Mouse (Mus musculus) cerebellum, adult 9-10 months (tissue): ENCODE measurements around the gene Sept12.

Experiments used
- DNase-seq: peaks from one replicate; pipeline ENCODE4 v3.0.0; 2022

Sept12 gene

DNA sequence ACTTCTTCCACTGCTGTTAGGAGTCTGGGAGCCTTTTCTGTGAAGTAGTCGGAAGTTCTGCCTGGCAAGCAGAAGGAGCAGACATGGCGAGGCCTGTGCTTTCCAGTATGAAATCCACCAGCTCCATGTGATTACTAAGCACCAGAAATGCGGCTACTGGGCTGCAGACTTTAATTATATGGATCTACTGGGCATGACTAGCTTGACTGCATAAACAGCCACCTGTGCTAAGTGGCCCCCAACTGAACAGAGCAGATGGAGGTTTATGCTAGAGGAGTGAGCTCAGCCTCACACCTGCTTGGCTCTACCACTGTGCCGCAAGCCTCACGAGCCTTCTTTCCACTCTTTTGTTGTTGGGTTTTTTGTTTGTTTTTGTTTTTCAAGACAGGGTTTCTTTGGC is 23.1 kb downstream of the Sept12 start:
- DNase-seq, result peak; percentile 79

- no peak for DNase-seq
Observed at GRCm38 (mm10) chr16:4971626-4972025, 26.0 kb downstream of the Sept12 start.

GRCm38 (mm10) chr16:4969055-4969843 is 28.4 kb downstream of the Sept12 start:
- no peak for DNase-seq

- no peak for DNase-seq
Observed at GRCm38 (mm10) chr16:4968426-4968825, 29.2 kb downstream of the Sept12 start.

DNA sequence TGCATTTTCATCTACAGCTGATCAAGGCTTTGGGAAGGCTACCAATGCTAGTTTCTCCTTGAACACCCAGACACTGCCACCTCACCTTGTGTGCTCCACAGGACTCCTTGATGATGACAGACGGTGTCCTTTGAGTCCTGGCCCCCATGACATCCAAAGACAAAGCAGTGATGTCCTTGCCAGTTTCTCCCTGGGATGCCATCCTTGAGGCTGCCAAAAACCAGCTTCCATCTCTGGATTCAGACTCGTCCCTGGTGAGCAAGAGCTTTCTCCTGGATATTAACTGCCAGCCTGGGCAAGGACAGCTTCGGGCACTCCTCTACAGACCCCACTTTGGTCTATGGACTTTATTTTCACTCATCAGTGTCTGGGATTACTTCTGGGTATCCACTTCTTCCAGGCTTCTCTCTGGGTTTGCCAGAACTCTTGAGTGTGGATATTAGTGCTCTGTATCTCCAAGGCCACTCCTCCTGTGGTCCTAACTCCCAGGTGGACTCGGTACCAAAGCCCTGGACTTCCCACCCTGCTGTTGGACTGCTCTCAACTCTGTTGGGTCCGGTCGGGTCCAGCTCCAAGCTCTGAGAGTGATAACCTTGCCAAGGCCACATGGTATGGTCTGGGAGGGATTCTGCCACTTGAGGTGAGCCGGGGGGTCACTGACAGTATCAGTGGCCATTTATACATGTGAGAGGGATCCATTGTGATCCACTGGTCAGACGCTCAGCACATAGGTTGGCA is 32.1 kb downstream of the Sept12 start:
- DNase-seq, result peak; percentile 58

DNA sequence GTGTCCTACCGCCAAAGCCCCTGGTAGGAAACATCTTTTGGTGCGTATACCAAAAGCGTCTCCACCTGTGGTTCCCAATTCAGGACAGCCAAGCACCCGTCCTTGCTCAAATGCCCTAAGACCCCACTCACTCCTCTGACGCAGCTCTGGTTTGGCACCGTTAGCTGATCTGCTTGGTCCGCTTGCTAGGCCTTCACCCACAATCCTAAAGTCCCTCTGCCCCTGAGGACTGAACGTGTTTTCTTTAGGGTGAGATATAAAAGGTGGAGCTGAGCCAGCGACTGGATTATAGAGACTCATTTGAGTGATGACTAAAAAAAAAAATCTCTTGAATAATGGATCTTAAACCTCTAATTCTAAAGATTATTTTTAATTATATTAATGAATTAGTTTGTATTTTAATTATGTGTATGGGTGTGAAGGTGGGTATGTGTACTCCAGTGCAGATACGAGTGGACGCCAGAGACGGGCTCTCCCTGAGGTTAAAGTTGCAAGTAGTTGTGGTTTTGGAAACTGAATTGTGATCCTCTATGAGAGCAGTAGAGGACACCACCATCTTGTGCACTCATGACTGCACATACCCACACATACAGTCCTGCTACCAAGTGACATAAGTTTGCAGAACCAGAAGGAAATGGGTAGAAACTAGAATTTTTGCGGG is 32.8 kb downstream of the Sept12 start:
- DNase-seq, result peak; percentile 72

GRCm38 (mm10) chr16:4963797-4964709 is 33.6 kb downstream of the Sept12 start, which contains the start of gene Anks3:
Anks3 (minus strand) TSS chr16:4964205.
- DNase-seq, result peak; percentile 99

DNA sequence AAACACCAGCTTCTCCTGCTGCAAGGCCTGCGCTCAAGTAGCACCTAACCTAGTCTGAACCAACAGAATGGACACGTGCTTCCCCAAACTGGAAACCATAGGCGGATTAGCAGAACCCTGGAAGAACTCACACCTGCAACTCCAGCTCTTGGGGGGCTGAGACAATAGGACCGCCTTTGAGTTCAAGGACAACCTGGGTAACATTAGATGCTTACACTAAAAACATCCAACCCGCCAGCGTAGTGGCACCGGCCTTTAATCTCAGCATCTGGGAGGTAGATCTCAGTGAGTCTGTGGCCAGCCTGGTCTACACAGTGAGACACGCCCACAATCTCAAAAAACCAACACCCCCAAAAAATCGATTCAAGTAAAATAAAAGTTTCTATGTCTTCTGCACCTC is 34.3 kb downstream of the Sept12 start:
- peak; percentile 60 for DNase-seq

DNA sequence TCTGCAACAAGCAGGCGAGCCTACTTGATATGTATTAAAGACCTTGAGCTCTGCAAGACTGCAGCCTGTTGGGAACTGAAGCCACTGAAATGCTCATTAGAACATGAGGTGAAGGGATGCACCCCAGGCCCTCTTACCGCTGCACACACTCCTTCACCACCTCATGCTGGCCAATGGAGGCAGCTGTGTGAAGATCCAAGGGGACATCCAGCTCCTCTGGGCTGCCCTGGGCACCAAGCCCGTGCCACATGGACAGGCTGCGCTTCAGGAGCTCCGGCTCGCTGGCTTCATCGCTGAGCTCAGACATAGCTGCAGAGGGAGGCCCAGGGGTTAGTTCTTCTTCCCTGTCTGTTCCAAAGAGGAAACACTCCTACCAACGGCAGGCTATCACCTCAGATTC is 37.4 kb downstream of the Sept12 start:
- DNase-seq, result no peak

GRCm38 (mm10) chr16:4957446-4957845 is 40.2 kb downstream of the Sept12 start:
- peak; percentile 82 for DNase-seq

DNA sequence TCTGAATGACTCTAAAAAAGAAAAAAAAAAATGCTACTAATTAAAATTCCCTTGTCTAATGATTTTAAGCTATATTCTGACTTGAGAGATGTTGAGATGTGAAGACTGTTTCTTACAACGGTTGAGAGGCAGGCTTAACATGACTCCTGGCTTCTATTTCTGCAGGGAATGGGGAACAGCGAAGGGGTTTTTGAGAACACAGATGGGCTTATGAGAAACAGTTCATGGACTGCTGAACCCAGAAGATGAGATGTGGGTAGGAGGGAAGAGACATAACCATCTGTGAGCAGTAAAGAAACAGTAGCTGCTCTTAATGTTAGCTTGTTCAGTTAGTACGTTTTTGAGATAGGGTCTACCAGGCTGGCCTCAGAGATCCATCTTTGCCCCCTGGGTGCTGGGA is 41.0 kb downstream of the Sept12 start:
- DNase-seq, result no peak

GRCm38 (mm10) chr16:4947378-4947777 is 50.3 kb downstream of the Sept12 start:
- no peak for DNase-seq

DNA sequence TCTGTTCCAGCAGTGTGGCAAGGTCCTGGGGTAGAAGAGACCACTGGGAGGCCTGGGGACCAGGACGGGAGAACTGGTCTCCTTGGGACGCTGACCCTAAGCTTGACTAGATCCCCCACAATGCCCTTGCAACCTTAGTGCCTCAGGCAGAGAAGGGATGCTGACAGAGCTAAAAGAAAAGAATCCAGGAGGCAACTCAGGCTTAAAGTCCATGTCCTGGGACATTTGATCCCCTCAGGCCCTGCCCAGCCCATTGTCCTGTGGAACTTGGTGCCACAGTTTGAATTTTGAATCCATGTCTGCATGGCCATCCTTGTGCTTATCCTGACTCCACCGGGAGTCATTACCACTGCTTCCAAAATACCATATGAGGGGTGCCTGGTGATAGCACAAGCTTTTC is 51.5 kb downstream of the Sept12 start:
- DNase-seq, result no peak

DNA sequence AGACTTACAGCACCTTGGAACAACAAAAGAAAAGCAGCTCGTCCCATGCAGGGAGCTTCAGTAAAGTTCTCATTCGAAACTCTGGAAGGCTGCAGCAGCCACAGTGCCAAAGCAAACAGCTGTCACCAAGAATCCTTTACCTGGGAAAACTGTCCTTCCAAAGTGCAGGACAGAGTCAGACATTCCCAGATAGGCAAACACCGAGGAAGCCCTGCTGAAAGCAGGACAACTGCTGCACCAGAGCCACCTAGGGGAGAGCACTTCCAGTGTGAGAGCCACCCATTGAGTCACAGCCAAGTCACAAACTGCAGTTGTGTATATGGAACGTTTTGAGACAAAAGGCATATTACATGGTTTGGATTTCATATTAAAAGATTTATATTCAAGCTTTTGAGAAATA is 52.2 kb downstream of the Sept12 start:
- no peak for DNase-seq

DNA sequence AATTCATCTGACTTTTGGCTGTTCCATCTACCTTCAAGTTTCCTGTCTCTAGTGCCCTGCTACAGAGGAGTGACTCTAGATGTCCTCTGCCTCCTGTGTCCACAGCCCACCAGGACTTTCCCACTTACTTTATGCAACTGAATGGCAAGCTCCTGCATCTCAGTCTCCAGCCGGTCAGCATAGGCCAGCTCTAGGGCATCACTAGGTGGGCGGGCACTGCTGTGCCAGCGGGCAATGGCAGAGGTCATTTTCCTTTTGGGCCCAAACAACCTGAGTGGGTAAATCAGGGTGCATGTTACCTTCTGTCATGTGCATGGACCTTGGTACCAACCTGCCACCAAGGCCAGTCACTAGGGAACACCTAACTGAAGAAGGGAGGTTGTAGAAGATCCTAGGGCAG is 54.2 kb downstream of the Sept12 start:
- DNase-seq, result no peak

GRCm38 (mm10) chr16:4942868-4943267 is 54.8 kb downstream of the Sept12 start:
- no peak for DNase-seq

- no peak for DNase-seq
Observed at GRCm38 (mm10) chr16:4941016-4941415, 56.6 kb downstream of the Sept12 start.

- DNase-seq, result no peak
Observed at GRCm38 (mm10) chr16:4940311-4940850, 57.3 kb downstream of the Sept12 start.

GRCm38 (mm10) chr16:4939412-4939811 is 58.2 kb downstream of the Sept12 start:
- DNase-seq, result peak; percentile 62

- DNase-seq, result peak; percentile 96
Observed at GRCm38 (mm10) chr16:4938989-4939388, 58.7 kb downstream of the Sept12 start.

- no peak for DNase-seq
Observed at GRCm38 (mm10) chr16:4938461-4938860, 59.2 kb downstream of the Sept12 start, which contains the start of gene Nudt16l1. Nudt16l1 (plus strand) TSS chr16:4938761.
